Mouse (Mus musculus) bone marrow, adult 2 months (tissue): ENCODE measurements around the gene Arv1. TPM values are rescaled to one million over a fixed set of nuclear protein-coding genes. Genes with fewer than 3 reads are reported as not detected.

Experiments
- H3K27ac ChIP-seq: fragments of 200-500 bp; 2 replicates; pipeline ENCODE4 v1.5.1; 2012; ENCODE audit warnings: low read depth, mild to moderate bottlenecking, control low read depth, inconsistent platforms, low read length; ENCODE audit not compliant: control insufficient read depth, poor library complexity, insufficient read depth
- H3K4me1 ChIP-seq: fragments of 200-500 bp; 2 replicates; pipeline ENCODE4 v1.6.1; 2011; ENCODE audit warnings: low read length; ENCODE audit not compliant: control insufficient read depth, insufficient read depth
- H3K4me3 ChIP-seq: fragments of 200-500 bp; replicated peaks from 2 replicates; pipeline ENCODE3; 2011; ENCODE audit warnings: mild to moderate bottlenecking, low read depth, low read length, control low read depth; ENCODE audit not compliant: control insufficient read depth
- CTCF ChIP-seq: fragments of 200-500 bp; IDR thresholded peaks from 2 replicates; pipeline ENCODE4 v1.5.1; 2011; ENCODE audit warnings: low read length, control low read depth; ENCODE audit not compliant: control insufficient read depth, insufficient read depth
- POLR2A ChIP-seq: fragments of 200-500 bp; IDR thresholded peaks from 2 replicates; pipeline ENCODE4 v1.6.1; 2011; ENCODE audit warnings: low read depth, mild to moderate bottlenecking, control low read depth, low read length, borderline replicate concordance; ENCODE audit not compliant: control insufficient read depth
- WGBS: fragments of 180-500 bp; shearing (Covaris S2); methylation state at CpG from one replicate; pipeline ENCODE4 v1.1.7; 2018; 5-methylcytosine and 5-hydroxymethylcytosine counted together
- polyA plus RNA-seq: library from polyadenylated mRNA; stranded (reverse); fragments of >200 nt; gene quantifications from 2 replicates; pipeline ENCODE4 v1.2.4, GENCODE M21; 2011; ENCODE audit warnings: low replicate concordance; ENCODE audit not compliant: missing spikeins, insufficient read depth, insufficient read length

Arv1 gene
- polyA plus RNA-seq, 1 experiment, result 7.7 TPM

GRCm38 (mm10) chr8:124682218-124682617 lies 39.7 kb upstream of the Arv1 start:
- H3K4me1 ChIP-seq, result no peaks in the 10 kb centered on the region
- WGBS, result 52% methylated on average over 10 of the region's 10 CpGs
- no peak for TF ChIP-seq POLR2A
- no peak for TF ChIP-seq CTCF
- H3K4me3 ChIP-seq, result no peak overlapping the region
- no peak overlapping the region for H3K27ac ChIP-seq

- 91% methylated on average over 13 of the region's 13 CpGs for WGBS
- H3K4me3 ChIP-seq, result no peak overlapping the region
- no peak overlapping the region for H3K27ac ChIP-seq
- H3K4me1 ChIP-seq, result no peaks in the 10 kb centered on the region
- no peak for TF ChIP-seq CTCF
- no peak for TF ChIP-seq POLR2A
These were observed 33.0 kb upstream of the Arv1 start for GRCm38 (mm10) chr8:124688899-124689298.

GRCm38 (mm10) chr8:124691706-124692105 lies 30.2 kb upstream of the Arv1 start:
- TF ChIP-seq POLR2A (no peak), CTCF (no peak)
- WGBS, result 90% methylated on average over 4 of the region's 4 CpGs
- no peaks in the 10 kb centered on the region for H3K4me1 ChIP-seq
- no peak overlapping the region for H3K27ac ChIP-seq
- no peak overlapping the region for H3K4me3 ChIP-seq

GRCm38 (mm10) chr8:124695424-124696100 lies 26.4 kb upstream of the Arv1 start:
- WGBS, result 88% methylated on average over 22 of the region's 22 CpGs
- Histone ChIP-seq H3K27ac (no peak overlapping the region), H3K4me1 (peaks cover 6% of the 10 kb centered on the region), H3K4me3 (no peak overlapping the region)
- TF ChIP-seq POLR2A (no peak), CTCF (no peak)

GRCm38 (mm10) chr8:124700271-124700670 lies 21.7 kb upstream of the Arv1 start:
- WGBS, result 83% methylated on average over 5 of the region's 5 CpGs
- no peak for TF ChIP-seq CTCF
- no peak for TF ChIP-seq POLR2A
- peaks cover 11% of the 10 kb centered on the region for H3K4me1 ChIP-seq
- peak overlapping the region; percentile 70 for H3K27ac ChIP-seq
- H3K4me3 ChIP-seq, result no peak overlapping the region

GRCm38 (mm10) chr8:124701023-124701422 lies 20.9 kb upstream of the Arv1 start:
- 25% methylated on average over 9 of the region's 9 CpGs for WGBS
- TF ChIP-seq POLR2A, result 0 out of 2 replicates have a peak, but pooled peaks have one; percentile 27
- TF ChIP-seq CTCF, result peak; percentile 26; the same call in 1 of the 2 replicates
- Histone ChIP-seq H3K4me1 (peaks cover 11% of the 10 kb centered on the region), H3K27ac (peak overlapping the region; percentile 83), H3K4me3 (no peak overlapping the region)

- TF ChIP-seq CTCF, result no peak
- no peak for TF ChIP-seq POLR2A
- H3K4me1 ChIP-seq, result peaks cover 11% of the 10 kb centered on the region
- 74% methylated on average over 3 of the region's 3 CpGs for WGBS
- no peak overlapping the region for H3K4me3 ChIP-seq
- no peak overlapping the region; the same call in 1 of the 2 replicates for H3K27ac ChIP-seq
These were observed 19.8 kb upstream of the Arv1 start for GRCm38 (mm10) chr8:124702183-124702582.

- WGBS, result 84% methylated on average over 4 of the region's 4 CpGs
- H3K4me1 ChIP-seq, result peaks cover 11% of the 10 kb centered on the region
- no peak overlapping the region for H3K27ac ChIP-seq
- H3K4me3 ChIP-seq, result no peak overlapping the region
- TF ChIP-seq CTCF (no peak), POLR2A (no peak)
These were observed 18.4 kb upstream of the Arv1 start for GRCm38 (mm10) chr8:124703526-124703925.
